Mouse (Mus musculus) kidney, adult 2 months (tissue): ENCODE data around the gene Akr1c14. TPM values are rescaled to one million over a fixed set of nuclear protein-coding genes. Genes with fewer than 3 reads are reported as not detected.
A peak's percentile ranks its signal among the peaks of the same experiment; 100 is the strongest.

Experiments
- DNase-seq: peaks from one replicate; pipeline ENCODE4 v3.0.0; 2021
- H3K27ac ChIP-seq: fragments of 200-500 bp; 2 replicates; pipeline ENCODE4 v1.5.1; 2012; ENCODE audit warnings: low read depth, low read length, control low read depth, inconsistent platforms; ENCODE audit not compliant: insufficient read depth
- H3K27me3 ChIP-seq: fragments of 200-500 bp; replicated peaks from 2 replicates; pipeline ENCODE4 v1.6.1; 2012; ENCODE audit warnings: mild to moderate bottlenecking, moderate library complexity, low read length, inconsistent platforms; ENCODE audit not compliant: control insufficient read depth, insufficient read depth
- H3K36me3 ChIP-seq: fragments of 200-500 bp; 2 replicates; pipeline ENCODE4 v1.6.1; 2012; ENCODE audit warnings: mild to moderate bottlenecking, moderate library complexity, low read length, inconsistent platforms; ENCODE audit not compliant: control insufficient read depth, insufficient read depth
- H3K4me1 ChIP-seq: fragments of 200-500 bp; 2 replicates; pipeline ENCODE4 v1.6.1; 2011; ENCODE audit warnings: low read length; ENCODE audit not compliant: control insufficient read depth, insufficient read depth
- H3K4me3 ChIP-seq: fragments of 200-500 bp; 2 replicates; pipeline ENCODE4 v1.5.1; 2011; ENCODE audit warnings: mild to moderate bottlenecking, low read depth, low read length, control low read depth; ENCODE audit not compliant: insufficient read depth
- CTCF ChIP-seq: fragments of 200-500 bp; conservative IDR thresholded peaks from 2 replicates; pipeline ENCODE4 v1.5.1; 2011; ENCODE audit warnings: low read depth, mild to moderate bottlenecking, control low read depth, low read length, moderate library complexity, mixed read lengths; ENCODE audit not compliant: insufficient read depth, insufficient read length
- POLR2A ChIP-seq: fragments of 200-500 bp; IDR thresholded peaks from one replicate; pipeline ENCODE4 v1.6.1; 2011; ENCODE audit warnings: low read depth, low read length, control low read depth
- WGBS: fragments of 180-500 bp; shearing (Covaris S2); methylation state at CpG from one replicate; pipeline ENCODE4 v1.1.7; 2018; 5-methylcytosine and 5-hydroxymethylcytosine counted together
- polyA plus RNA-seq: library from polyadenylated mRNA; depleted of rRNA; stranded (reverse); fragments of >200 nt; gene quantifications from 2 replicates; pipeline ENCODE4 v1.2.3, GENCODE M21; 2012; rRNA removed

Gene Akr1c14
- polyA plus RNA-seq, 1 experiment = 11.4 TPM

DNA sequence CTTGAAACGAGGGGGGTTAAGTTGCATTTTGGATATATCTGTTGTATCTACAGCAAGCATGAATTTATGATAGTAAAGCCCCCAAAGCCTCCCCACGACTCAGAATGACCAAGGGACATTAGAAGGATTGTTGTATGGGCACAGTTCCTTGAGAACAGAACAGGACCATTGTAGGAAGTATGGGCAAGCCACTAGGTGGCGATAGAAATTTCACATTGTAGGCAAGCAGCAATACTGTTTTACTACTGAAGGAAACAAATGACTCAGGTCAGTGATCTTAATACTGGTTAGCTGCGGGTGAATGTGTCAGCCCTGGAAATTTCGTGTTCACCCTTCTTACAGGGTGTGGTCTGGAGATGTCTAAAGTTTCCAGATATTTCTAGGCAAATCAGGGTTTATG is 80.3 kb downstream of the Akr1c14 start:
- Histone ChIP-seq H3K36me3 (no peaks in the 10 kb centered on the region), H3K4me3 (no peak overlapping the region), H3K4me1 (0 out of 2 replicates have a peak, but pooled peaks cover under 1% of the 10 kb centered on the region), H3K27ac (no peak overlapping the region), H3K27me3 (no peaks in the 10 kb centered on the region)
- DNase-seq = peak; percentile 65
- TF ChIP-seq POLR2A = no peak
- WGBS = 25% methylated on average over 5 of the region's 5 CpGs

- Histone ChIP-seq H3K4me1 (no peaks in the 10 kb centered on the region), H3K36me3 (no peaks in the 10 kb centered on the region), H3K27me3 (no peaks in the 10 kb centered on the region), H3K4me3 (no peak overlapping the region), H3K27ac (no peak overlapping the region)
- no peak for TF ChIP-seq CTCF
- no peak for TF ChIP-seq POLR2A
- no peak for DNase-seq
- 67% methylated on average over 1 of the region's 1 CpGs for WGBS
Observed at GRCm38 (mm10) chr13:4131317-4131716, 82.5 kb downstream of the Akr1c14 start.

GRCm38 (mm10) chr13:4131721-4132120 is 82.9 kb downstream of the Akr1c14 start:
- WGBS = 66% methylated on average over 3 of the region's 3 CpGs
- H3K36me3 ChIP-seq = no peaks in the 10 kb centered on the region
- DNase-seq = no peak
- H3K4me1 ChIP-seq = no peaks in the 10 kb centered on the region
- H3K4me3 ChIP-seq = no peak overlapping the region
- H3K27ac ChIP-seq = no peak overlapping the region
- no peak for TF ChIP-seq CTCF
- no peak for TF ChIP-seq POLR2A
- no peaks in the 10 kb centered on the region for H3K27me3 ChIP-seq

DNA sequence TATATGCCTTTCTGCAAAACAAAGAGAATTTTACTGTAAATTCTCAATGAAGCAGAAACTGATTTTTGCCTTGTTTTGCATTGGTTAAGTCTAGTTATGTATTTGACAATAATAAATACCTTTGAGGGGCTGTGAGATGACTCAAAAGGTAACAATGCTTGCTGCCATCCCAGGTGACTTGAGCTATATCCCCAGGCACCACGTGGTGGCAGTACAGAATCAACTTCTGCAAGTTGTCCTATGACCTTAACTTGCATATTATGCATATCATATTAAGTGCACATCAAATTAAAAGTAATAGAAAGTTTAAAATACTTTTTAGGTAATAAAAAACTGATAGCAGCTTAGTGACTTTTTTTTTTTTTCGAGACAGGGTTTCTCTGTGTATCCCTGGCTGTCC is 84.3 kb downstream of the Akr1c14 start:
- 41% methylated on average over 2 of the region's 2 CpGs for WGBS
- H3K27ac ChIP-seq = no peak overlapping the region
- no peaks in the 10 kb centered on the region for H3K36me3 ChIP-seq
- no peak for TF ChIP-seq POLR2A
- peak; percentile 67 for TF ChIP-seq CTCF
- H3K4me3 ChIP-seq = no peak overlapping the region
- no peaks in the 10 kb centered on the region for H3K27me3 ChIP-seq
- DNase-seq = peak; percentile 45
- H3K4me1 ChIP-seq = no peaks in the 10 kb centered on the region

Other genes with a start within 250 kb of the Akr1c14 start
- gene Calml3, start 244.7 kb upstream of the Akr1c14 start, polyA plus RNA-seq = 1.7 and 2.5 TPM in 2 replicates
- gene Calm4, start 211.3 kb upstream of the Akr1c14 start, polyA plus RNA-seq = not detected in 2 replicates
- not detected in 2 replicates for gene Calm5, start 194.8 kb upstream of the Akr1c14 start, polyA plus RNA-seq
- gene Net1, start 130.8 kb upstream of the Akr1c14 start, polyA plus RNA-seq = 32.7 and 39.9 TPM in 2 replicates
- gene Tubal3, start 130.7 kb upstream of the Akr1c14 start, polyA plus RNA-seq = not detected in 2 replicates
- not detected in 2 replicates for gene Ucn3, start 103.7 kb upstream of the Akr1c14 start, polyA plus RNA-seq
- gene Akr1c18, start 101.6 kb downstream of the Akr1c14 start, polyA plus RNA-seq = 36.6 and 44.6 TPM in 2 replicates
- gene Akr1c13, start 142.1 kb downstream of the Akr1c14 start, polyA plus RNA-seq = 12.8 and 17.2 TPM in 2 replicates
- gene Akr1c19, start 179.7 kb downstream of the Akr1c14 start, polyA plus RNA-seq = 16.5 and 24.1 TPM in 2 replicates
- 3.1 and 4.6 TPM in 2 replicates for gene Akr1c12, start 230.4 kb downstream of the Akr1c14 start, polyA plus RNA-seq